Mouse (Mus musculus): ENCODE data around the gene Chn1. TPM values are rescaled to one million over a fixed set of nuclear protein-coding genes. Genes with fewer than 3 reads are reported as not detected.

Chn1 gene
- polyA plus RNA-seq, 1 experiment from 2014 or later: 84.1 TPM

DNA sequence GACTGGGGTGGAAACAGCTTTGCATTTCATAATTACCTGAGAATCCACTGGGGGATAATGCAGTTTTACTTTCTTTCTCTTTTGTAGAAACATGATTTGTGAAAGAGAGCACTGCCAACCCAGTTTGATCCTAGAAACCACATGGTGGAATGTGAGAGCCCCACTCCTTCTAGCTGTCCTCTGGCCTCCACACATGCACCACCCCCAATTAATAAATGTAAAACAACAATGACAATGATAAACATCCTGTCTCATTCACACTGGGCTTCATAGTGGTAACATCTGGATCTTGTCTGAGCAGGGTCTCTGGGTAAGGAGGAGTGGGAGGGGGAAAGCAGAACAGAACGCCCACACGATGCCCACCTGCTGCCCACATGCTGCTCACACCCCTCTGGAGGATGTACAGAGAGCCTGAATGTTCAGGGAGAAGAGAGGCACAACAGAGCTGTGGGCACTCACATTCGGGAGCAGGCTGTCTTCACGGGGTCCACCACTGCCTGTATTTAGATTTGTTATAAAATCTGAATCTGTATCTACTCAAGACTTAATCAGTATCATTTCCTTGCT lies 156.6 kb downstream of the Chn1 start:
- Histone ChIP-seq H3K4me3 (ENCODE audit: low read depth, low read length) (no peak overlapping the region), H3K27me3 (ENCODE audit: control insufficient read depth, insufficient read depth, low read depth, low read length) (no peaks in the 10 kb centered on the region), H3K9ac (ENCODE audit: low read depth, low read length) (no peak overlapping the region), H3K4me1 (ENCODE audit: control insufficient read depth, insufficient read depth, low read length) (no peaks in the 10 kb centered on the region), H3K9me3 (replicated peaks; ENCODE audit: control insufficient read depth, low read length, poor library complexity, severe bottlenecking) (no peaks in the 10 kb centered on the region), H3K36me3 (ENCODE audit: control insufficient read depth, insufficient read depth, low read length) (peaks cover 9% of the 10 kb centered on the region; the same call in 1 of the 2 replicates), H3K27ac (ENCODE audit: low read length) (no peak overlapping the region), H3K4me2 (ENCODE audit: low read length) (no peak overlapping the region)
- ATAC-seq: no peak
- 87% methylated on average over 4 of the region's 4 CpGs for WGBS

GRCm38 (mm10) chr2:73616434-73617057 lies 158.6 kb downstream of the Chn1 start:
- Histone ChIP-seq H3K27ac (ENCODE audit: low read length) (no peak overlapping the region), H3K4me2 (ENCODE audit: low read length) (no peak overlapping the region), H3K9me3 (replicated peaks; ENCODE audit: control insufficient read depth, low read length, poor library complexity, severe bottlenecking) (no peaks in the 10 kb centered on the region), H3K4me3 (ENCODE audit: low read depth, low read length) (no peak overlapping the region), H3K4me1 (ENCODE audit: control insufficient read depth, insufficient read depth, low read length) (no peaks in the 10 kb centered on the region), H3K9ac (ENCODE audit: low read depth, low read length) (no peak overlapping the region), H3K27me3 (ENCODE audit: control insufficient read depth, insufficient read depth, low read depth, low read length) (no peaks in the 10 kb centered on the region), H3K36me3 (ENCODE audit: control insufficient read depth, insufficient read depth, low read length) (peaks cover 4% of the 10 kb centered on the region; the same call in 1 of the 2 replicates)
- WGBS: 89% methylated on average over 17 of the region's 17 CpGs
- ATAC-seq: no peak

DNA sequence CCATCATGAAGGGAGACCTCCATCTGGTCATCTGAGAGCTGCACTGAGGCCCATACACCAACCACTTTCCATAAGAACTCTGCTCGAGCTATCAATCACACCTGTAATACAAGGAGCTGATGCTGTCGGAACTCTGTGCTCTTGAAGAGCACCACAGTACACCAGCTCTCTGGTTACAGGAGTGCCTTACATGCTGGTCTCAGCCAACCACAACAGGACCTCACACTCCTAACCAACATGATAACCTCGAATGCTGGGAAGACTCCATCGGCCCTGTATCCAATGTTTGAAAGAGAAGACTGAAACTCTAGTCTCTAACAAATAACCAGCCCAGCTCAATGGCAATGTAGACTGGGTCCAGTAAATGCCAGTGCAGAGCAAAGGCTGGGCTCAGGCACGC lies 159.7 kb downstream of the Chn1 start:
- H3K9me3 ChIP-seq (replicated peaks; ENCODE audit: control insufficient read depth, low read length, poor library complexity, severe bottlenecking): no peaks in the 10 kb centered on the region
- peaks cover 7% of the 10 kb centered on the region; the same call in 1 of the 2 replicates for H3K36me3 ChIP-seq (ENCODE audit: control insufficient read depth, insufficient read depth, low read length)
- WGBS: 95% methylated on average over 5 of the region's 5 CpGs

GRCm38 (mm10) chr2:73614303-73614702 lies 160.8 kb downstream of the Chn1 start:
- H3K9me3 ChIP-seq (replicated peaks; ENCODE audit: control insufficient read depth, low read length, poor library complexity, severe bottlenecking): no peaks in the 10 kb centered on the region
- no peaks in the 10 kb centered on the region for H3K27me3 ChIP-seq (ENCODE audit: control insufficient read depth, insufficient read depth, low read depth, low read length)
- H3K9ac ChIP-seq (ENCODE audit: low read depth, low read length): no peak overlapping the region
- H3K4me2 ChIP-seq (ENCODE audit: low read length): no peak overlapping the region
- no peak overlapping the region for H3K27ac ChIP-seq (ENCODE audit: low read length)
- H3K4me3 ChIP-seq (ENCODE audit: low read depth, low read length): no peak overlapping the region
- H3K4me1 ChIP-seq (ENCODE audit: control insufficient read depth, insufficient read depth, low read length): no peaks in the 10 kb centered on the region
- WGBS: 96% methylated on average over 8 of the region's 8 CpGs
- H3K36me3 ChIP-seq (ENCODE audit: control insufficient read depth, insufficient read depth, low read length): peaks cover 7% of the 10 kb centered on the region; the same call in 1 of the 2 replicates
- ATAC-seq: no peak

More for the DNA sequence above, 159.7 kb downstream of the Chn1 start:
- Histone ChIP-seq H3K9ac (ENCODE audit: low read depth, low read length) (no peak overlapping the region), H3K4me2 (ENCODE audit: low read length) (no peak overlapping the region), H3K27ac (ENCODE audit: low read length) (no peak overlapping the region), H3K4me3 (ENCODE audit: low read depth, low read length) (no peak overlapping the region), H3K27me3 (ENCODE audit: control insufficient read depth, insufficient read depth, low read depth, low read length) (no peaks in the 10 kb centered on the region), H3K4me1 (ENCODE audit: control insufficient read depth, insufficient read depth, low read length) (no peaks in the 10 kb centered on the region)
- no peak for ATAC-seq

DNA sequence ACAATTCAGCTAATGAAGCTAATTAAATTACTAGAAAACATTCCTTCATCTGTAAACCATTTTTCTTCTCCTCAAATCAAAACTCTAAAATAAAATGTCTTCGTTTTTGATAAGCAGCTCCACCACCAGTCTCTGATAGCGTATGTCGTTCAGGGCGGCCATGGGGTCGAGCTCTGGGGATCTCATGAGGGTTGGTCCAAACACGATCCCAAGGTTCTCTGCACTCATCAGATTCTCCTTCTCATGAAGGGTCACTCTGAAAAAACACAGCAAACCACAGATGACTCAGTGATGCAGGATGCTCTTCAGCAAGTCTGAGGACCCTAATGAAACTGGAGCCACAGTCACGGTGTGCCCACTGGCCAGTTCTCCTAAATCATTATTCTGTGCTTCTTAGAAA lies 162.2 kb downstream of the Chn1 start:
- Histone ChIP-seq H3K9ac (ENCODE audit: low read depth, low read length) (no peak overlapping the region), H3K9me3 (replicated peaks; ENCODE audit: control insufficient read depth, low read length, poor library complexity, severe bottlenecking) (no peaks in the 10 kb centered on the region), H3K4me3 (ENCODE audit: low read depth, low read length) (no peak overlapping the region), H3K4me1 (ENCODE audit: control insufficient read depth, insufficient read depth, low read length) (no peaks in the 10 kb centered on the region), H3K27ac (ENCODE audit: low read length) (no peak overlapping the region), H3K4me2 (ENCODE audit: low read length) (no peak overlapping the region), H3K27me3 (ENCODE audit: control insufficient read depth, insufficient read depth, low read depth, low read length) (no peaks in the 10 kb centered on the region), H3K36me3 (ENCODE audit: control insufficient read depth, insufficient read depth, low read length) (peaks cover 7% of the 10 kb centered on the region; the same call in 1 of the 2 replicates)
- WGBS: 95% methylated on average over 7 of the region's 7 CpGs
- ATAC-seq: no peak

GRCm38 (mm10) chr2:73612367-73612914 lies 162.7 kb downstream of the Chn1 start:
- Histone ChIP-seq H3K4me3 (ENCODE audit: low read depth, low read length) (no peak overlapping the region), H3K36me3 (ENCODE audit: control insufficient read depth, insufficient read depth, low read length) (peaks cover 7% of the 10 kb centered on the region; the same call in 1 of the 2 replicates), H3K4me2 (ENCODE audit: low read length) (no peak overlapping the region), H3K27ac (ENCODE audit: low read length) (no peak overlapping the region), H3K9me3 (replicated peaks; ENCODE audit: control insufficient read depth, low read length, poor library complexity, severe bottlenecking) (no peaks in the 10 kb centered on the region), H3K4me1 (ENCODE audit: control insufficient read depth, insufficient read depth, low read length) (no peaks in the 10 kb centered on the region), H3K27me3 (ENCODE audit: control insufficient read depth, insufficient read depth, low read depth, low read length) (no peaks in the 10 kb centered on the region), H3K9ac (ENCODE audit: low read depth, low read length) (no peak overlapping the region)
- no peak for ATAC-seq
- WGBS: 98% methylated on average over 6 of the region's 6 CpGs

- Histone ChIP-seq H3K9me3 (replicated peaks; ENCODE audit: control insufficient read depth, low read length, poor library complexity, severe bottlenecking) (no peaks in the 10 kb centered on the region), H3K4me1 (ENCODE audit: control insufficient read depth, insufficient read depth, low read length) (no peaks in the 10 kb centered on the region), H3K36me3 (ENCODE audit: control insufficient read depth, insufficient read depth, low read length) (peaks cover 7% of the 10 kb centered on the region; the same call in 1 of the 2 replicates), H3K9ac (ENCODE audit: low read depth, low read length) (no peak overlapping the region), H3K4me2 (ENCODE audit: low read length) (no peak overlapping the region), H3K27ac (ENCODE audit: low read length) (no peak overlapping the region), H3K4me3 (ENCODE audit: low read depth, low read length) (no peak overlapping the region), H3K27me3 (ENCODE audit: control insufficient read depth, insufficient read depth, low read depth, low read length) (no peaks in the 10 kb centered on the region)
- WGBS: 92% methylated on average over 6 of the region's 6 CpGs
- ATAC-seq: no peak
These were observed 163.3 kb downstream of the Chn1 start for GRCm38 (mm10) chr2:73611798-73612197.

DNA sequence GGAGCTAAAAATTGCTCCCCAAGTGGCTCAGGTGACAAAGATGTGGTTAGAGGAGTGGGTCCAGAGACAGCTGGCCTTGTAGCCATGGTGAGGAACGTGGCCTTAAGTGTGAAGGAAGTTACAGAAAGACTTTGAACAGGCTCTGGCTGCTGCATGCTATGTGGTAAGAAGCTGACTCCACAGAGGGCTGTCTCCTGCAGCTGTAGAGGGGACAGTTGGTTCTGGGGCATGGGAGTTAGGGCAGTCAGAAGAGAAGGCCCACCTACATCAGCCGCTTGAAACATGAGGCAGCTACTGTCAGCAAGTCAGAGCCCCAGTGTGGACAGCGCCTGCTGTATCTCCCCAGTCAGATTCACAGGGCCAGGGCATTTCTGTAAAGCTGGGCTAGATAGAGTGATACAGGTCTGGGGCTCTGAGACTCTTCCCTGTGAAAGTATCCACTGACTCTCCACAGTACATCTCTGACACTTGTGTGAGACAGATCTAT lies 165.4 kb downstream of the Chn1 start:
- 95% methylated on average over 3 of the region's 3 CpGs for WGBS
- no peak for ATAC-seq

More for the DNA sequence above, 165.4 kb downstream of the Chn1 start:
- no peaks in the 10 kb centered on the region for H3K9me3 ChIP-seq (replicated peaks; ENCODE audit: control insufficient read depth, low read length, poor library complexity, severe bottlenecking)
- no peak overlapping the region for H3K4me2 ChIP-seq (ENCODE audit: low read length)
- H3K9ac ChIP-seq (ENCODE audit: low read depth, low read length): no peak overlapping the region
- H3K36me3 ChIP-seq (ENCODE audit: control insufficient read depth, insufficient read depth, low read length): peaks cover 7% of the 10 kb centered on the region; the same call in 1 of the 2 replicates
- no peaks in the 10 kb centered on the region for H3K27me3 ChIP-seq (ENCODE audit: control insufficient read depth, insufficient read depth, low read depth, low read length)
- H3K4me3 ChIP-seq (ENCODE audit: low read depth, low read length): no peak overlapping the region
- H3K4me1 ChIP-seq (ENCODE audit: control insufficient read depth, insufficient read depth, low read length): peaks cover 7% of the 10 kb centered on the region
- no peak overlapping the region for H3K27ac ChIP-seq (ENCODE audit: low read length)

All from midbrain, embryonic 16.5 days (tissue).